Mouse (Mus musculus): Measurements from ENCODE around the gene Tmem9b.

DNA sequence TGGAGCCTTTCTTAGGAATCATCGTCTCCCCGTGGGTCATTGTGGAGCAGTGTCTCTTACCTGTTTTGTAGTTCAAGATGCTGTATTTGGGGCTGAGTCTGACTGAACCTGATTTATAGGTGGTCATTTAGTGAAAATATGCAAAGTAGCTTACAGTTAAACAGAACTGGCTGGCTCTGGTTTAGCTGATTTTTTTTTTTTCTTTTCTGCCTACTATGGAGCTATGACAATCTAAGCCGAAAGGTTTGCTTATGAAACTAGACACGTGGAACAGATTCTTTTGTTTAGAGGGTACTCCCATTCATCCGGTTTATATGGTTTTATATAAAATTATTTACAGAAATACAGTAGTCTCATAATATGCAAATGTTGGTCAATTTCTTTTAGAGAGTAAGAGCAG is 21.0 kb downstream of the Tmem9b start, which contains the start of gene Ascl3:
- TF ChIP-seq CTCF (conservative IDR thresholded peaks at IDR 0.05; ENCODE audit: low read length): no peak
- TF ChIP-seq NANOG (IDR thresholded peaks at IDR 0.05; ENCODE audit: borderline replicate concordance, low read length): no peak
- no peak for TF ChIP-seq POU5F1 (IDR thresholded peaks at IDR 0.05; ENCODE audit: borderline replicate concordance, low read length)

Measured in E14TG2a.4 (cell line).